Mouse (Mus musculus) layer of hippocampus, postnatal 36 days (tissue): ENCODE results near the gene Fbln5. TPM values are rescaled to one million over a fixed set of nuclear protein-coding genes. Genes with fewer than 3 reads are reported as not detected.

Experiments
- DNase-seq, 2 experiments: peaks; one replicate each; pipeline ENCODE4 v3.0.0; 2022
- total RNA-seq, 2 experiments: library from RNA; stranded (reverse); gene quantifications; 2 replicates each; pipeline ENCODE4 v1.2.3; 2021

Fbln5 gene
- total RNA-seq, 2 experiments from 2014 or later = 3.4 to 4.9 TPM

DNA sequence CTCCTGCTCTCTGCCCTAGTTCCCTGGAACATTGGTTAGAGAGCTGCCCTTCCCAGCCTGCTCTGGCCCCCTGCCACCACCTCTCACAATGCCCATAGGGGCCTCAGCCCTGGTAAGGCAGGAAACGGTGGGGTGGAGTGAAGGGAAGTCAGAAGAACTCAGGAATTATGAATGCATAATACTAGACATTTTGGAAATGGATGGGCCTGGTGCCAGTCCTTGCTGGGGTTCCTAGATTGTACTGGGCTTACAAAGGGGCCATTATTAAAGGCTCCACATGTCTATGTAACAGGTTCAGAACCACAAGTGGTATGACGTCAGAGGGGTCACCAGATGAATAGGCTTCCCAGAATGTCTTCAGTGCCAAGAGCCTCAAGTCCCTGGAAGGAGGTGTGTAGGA, 11.5 kb downstream of the Fbln5 start:
- DNase-seq = no peak

DNA sequence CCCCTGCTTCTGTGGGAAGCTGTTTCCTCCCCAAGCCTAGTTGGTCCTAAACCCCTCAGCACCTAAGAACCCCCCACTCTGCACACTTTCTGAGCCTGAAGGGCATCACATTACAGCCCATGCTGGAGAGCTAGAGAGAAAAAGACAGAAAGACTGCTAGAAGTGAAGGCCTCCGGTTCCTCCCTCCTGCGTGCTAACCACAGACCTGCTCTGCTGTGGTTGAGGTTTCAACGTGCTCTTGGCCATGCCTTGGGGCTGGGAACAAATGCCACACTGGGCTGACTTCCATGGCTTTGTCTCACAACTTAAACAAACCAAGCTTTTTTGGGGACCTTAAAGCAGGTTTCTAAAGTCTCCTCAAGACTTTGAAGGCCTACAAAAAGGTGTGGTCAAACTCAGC, 16.4 kb downstream of the Fbln5 start:
- DNase-seq = no peak

DNA sequence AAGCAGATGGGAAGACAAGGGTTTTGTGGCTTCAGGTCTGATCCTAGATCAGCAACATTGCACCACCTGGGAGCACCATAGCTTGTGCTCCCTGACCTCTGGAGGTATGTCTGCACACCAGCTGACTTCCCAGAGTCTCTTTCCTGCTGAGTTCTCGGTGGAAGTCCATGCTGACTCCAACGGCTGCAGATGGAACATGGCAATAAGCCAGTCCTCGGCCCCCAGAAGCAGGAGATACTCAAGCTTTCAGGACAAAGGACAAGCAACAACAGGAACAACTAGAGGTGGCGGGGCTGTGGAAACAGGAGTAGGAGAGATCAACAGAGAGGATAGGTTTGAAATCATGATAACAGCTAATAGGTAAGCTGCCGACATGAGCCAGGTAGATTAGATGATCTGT, 17.1 kb downstream of the Fbln5 start:
- no peak for DNase-seq

DNA sequence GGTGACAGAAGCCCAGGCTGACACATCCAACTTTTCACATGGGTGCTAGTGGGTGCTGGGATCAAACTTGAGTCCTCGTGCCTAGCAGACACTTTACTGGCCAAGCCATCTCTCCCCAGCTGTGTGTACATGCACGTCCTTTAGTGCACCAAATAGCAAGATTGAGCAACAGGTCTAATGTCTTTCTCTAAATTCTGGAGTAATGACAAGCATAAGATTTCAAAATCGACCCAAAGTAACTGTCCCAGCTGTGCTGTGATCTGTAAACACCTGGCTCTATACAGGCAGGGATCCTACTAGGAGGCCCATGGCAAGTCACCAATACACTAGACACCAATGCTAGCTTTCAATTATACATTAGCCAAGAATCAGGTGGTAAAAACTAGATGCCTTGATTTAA, 17.8 kb downstream of the Fbln5 start:
- no peak for DNase-seq

DNA sequence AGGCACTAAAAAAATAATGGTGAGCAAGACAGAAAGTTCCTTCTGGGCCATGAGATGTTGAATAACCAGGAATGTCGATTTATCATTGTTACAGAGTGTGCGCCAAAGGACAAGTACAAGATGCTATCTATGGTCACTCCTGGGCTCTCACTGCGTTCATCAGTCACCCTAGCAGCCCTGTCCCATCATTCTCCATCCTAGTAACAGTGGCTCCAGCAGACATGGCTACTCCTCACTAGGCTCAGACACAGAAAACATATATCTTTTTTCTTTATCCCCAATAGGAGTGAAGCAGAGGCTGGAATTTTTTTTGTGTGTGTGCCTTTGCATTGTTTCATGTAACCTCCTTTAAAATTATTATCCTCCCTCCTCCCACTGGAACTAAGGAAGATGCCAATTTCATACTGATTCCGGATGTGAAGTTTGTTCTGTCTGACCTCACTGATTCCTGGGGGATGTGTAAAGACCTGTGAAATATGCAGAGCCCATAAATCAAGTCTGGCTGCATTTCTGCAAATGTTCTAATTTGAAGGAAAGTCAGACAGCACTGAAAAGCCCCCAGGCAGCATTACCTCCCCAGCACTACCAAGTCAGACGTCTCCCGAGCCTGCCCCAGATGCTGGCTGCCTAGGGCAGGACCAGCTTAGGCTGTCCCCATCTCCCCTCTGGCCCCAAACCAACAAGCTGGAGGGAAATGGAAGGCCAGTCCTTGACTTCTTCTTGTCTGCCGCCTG, 20.5 kb downstream of the Fbln5 start:
- no peak for DNase-seq

DNA sequence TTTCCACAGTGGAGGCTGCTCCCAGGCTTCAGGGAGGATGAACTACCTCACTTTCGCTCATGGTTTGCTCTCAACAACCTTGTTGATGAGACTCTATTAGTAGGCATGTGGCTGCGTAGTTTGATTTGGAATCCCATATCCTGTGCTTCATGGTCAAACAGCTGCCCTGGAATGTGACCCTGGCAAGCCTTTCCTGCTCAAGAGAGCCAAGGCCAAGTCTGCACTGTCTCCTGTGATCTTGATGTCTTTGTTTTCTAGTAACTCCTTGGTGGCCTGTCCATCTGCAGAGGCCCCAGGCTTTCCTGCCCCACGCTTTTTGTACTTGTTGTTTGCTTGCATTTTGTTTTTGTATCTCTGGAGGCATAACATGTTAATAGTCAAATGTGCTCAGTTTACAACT, 24.4 kb downstream of the Fbln5 start:
- DNase-seq = no peak

DNA sequence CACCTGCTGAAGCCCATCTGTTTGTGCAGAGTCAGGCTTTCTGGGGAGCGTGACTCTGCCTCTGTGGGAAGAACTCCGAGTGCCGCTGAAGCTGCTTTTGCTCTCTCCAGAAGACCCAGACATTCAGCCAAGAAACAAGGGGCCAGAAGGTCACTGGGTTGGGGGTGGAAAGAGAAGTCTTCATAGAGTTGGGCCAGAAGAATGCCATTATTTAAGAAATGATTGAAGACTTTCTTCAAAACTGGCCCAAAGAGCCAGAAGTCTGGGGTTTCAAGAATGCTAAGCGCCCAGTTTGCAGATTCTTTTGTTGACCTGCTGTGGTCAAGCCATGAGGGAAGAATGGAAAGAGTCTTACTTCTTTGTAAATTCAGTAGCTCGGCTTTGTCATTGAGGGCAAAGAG, 25.6 kb downstream of the Fbln5 start:
- DNase-seq = no peak

DNA sequence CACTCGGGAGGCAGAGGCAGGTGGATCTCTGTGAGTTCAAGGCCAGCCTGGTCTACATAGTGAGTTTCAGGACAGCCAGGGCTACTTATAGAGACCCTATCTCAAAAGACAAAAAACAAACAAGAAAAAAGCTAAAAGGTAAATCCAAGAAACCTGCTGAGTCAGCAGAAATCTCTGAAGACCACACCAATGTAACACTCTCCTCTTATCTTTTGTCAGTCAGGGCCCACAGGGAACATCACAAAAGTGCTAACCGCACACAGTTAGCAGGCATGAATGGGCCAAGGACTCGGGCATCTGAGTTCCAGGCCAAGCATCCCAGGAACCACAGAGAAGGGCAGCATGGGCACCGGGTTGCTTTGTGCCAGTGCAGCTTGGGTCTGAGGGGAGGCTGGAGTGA, 26.2 kb downstream of the Fbln5 start:
- DNase-seq = no peak

DNA sequence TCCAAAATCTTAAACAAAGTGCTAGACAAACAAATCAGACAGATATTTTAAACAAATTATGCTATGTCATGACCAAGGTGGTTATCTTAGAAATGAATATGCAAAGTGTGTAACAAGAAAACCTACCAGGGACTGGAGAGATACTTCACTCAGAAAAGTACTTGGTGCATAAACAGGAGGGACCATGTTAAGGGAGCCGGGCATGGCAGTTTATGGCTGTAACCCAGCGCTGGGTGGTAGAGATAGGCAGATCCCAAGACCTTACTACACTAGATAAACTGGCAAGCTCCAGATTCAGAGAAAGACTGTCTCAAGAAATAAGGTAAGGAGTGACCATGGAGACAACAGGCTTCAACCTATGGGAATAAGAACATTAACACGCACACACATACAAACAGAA, 29.1 kb downstream of the Fbln5 start:
- DNase-seq = no peak

DNA sequence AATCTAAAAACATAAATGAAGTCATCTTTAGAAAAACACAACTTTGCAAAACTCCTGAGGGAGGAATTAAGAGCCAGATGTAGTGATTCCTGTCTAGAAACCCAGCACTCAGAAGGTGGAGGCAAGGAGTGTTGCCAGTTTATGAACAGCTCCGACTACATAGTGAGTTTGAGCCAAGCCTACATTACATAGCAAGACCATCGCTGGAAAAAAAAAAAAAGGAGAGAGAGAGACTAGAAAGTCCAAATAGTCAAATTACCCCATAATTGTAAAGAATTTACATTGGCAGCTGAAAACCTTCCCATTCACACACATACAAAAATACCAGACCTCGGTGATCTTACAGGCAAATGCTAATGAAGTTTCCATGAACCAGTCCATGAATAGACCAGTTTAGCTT, 29.6 kb downstream of the Fbln5 start:
- DNase-seq = no peak

DNA sequence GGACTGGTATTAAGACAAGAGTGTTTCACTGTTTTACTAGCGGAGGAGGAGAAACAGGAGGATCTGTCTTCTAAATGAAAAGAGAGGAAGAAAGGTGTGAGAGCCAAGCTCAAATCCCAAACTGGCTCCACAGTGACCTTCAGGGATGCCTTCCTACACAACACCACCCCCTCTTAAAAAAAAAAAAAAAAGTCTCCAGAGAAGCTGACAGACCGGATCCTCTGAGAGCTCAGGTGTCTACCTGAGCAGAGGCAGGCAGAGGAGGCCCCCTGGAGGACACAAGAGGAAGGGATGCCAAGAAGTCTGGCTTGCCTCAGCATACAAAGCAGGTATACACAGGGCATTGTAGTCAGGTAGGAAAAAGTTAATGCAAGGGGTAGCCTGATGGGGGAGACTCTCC, 36.1 kb downstream of the Fbln5 start:
- DNase-seq = no peak

DNA sequence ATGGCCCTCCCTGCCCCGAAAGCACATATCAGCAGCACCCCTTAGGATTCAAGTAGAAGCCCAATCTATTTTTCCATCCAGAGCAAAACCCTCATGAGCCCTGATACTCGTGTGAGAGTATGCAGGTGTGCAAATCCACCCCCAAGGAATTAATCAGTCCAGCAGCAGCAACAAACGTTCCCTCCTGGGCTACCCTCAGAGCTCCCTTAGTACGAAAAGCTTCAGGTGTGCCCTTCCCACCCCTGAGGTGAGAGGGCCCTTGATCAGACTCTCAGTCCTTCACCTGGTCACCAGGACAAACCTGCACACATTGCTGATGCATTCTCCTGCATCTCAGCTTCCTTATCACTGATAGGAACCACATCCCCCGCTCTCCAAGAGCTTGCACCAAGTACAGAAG, 37.9 kb downstream of the Fbln5 start:
- DNase-seq = no peak

DNA sequence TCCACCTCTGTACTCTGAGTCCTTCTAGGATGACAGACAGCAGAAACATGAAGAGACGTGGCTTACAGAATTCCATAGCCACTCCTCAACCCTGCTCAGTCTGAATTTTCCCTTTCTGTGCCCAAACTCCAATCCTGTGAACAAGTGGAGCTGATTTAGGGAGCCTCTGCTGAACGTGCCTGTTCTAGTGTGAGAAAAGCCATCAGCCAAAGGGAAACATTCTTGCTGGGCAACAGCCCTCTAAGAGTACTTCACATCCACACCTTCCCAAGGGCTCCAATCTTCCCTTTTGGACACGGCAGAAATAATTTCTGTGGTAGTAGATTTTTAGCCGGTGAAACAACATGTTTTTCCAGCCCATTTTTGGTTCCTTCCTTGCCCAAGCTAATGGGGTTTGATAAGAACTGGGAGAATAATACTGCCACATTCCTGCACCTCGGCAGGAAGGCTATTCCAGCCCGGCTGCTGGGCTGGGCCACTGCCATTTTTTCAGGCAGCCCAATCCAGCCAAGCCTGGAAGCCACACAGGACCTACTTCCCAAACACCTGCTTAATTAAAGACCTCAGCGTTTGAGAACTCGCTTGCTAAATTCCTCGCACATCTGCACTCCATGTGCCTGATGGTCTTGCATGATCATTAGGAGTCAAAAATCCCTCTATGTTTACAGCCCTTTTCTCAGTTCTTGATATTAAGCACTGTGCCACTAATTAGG, 41.1 kb downstream of the Fbln5 start:
- no peak for DNase-seq

DNA sequence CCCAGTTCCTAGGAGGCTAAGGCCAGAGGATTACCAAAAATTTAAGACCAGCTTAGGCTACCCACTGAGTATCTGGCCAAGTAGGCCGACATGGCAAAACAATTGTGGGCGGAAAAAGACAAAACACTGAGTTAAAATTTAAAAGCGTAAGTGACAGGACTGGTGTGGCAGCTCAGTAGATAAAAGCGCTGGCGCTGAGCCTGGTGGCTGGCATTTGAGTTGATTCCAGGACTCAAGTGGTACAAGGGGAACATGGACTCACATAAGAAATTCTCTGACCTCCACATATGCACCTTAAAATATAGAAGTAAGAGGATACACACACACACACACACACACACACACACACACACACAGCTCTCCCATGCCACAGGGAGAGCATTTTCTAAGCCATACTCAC, 42.5 kb downstream of the Fbln5 start:
- DNase-seq = no peak

DNA sequence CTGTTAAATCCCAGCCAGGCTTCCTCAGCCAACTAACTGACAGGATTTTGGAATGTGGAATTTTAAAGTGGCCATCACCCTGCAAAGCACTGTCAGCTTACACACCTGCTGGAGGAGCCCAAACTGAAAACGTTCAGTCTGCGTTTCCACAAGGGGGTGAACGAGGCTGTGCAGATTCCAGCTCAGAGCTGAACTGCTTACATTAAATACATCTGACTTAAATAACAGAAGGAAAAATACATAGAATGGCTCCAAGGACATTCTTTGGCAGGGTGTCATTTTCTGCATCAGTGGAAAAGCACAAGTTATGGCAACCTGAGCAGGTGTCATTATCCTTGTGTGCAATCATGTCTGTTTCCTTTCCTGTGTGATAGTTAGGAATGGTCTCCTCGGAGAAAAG, 44.7 kb downstream of the Fbln5 start:
- DNase-seq = no peak

DNA sequence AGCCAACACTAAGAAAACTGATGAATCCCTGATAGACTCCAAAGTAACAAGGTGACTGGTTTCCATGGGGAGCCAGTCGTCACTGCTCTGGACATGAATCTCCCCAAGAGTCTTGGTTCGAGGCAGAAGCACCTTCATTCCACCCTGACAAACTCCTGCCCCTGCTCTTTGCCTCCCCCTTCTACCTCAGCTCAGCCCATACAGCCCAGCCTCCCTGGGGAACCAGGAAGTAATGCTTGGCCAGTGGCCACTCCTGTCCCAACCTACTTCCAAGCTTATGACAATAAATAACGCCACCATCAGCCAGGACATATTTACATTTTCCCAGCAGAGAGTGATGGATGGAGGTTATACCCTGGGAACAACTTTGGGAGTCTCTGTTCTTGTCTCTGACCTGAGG, 45.9 kb downstream of the Fbln5 start:
- no peak for DNase-seq

DNA sequence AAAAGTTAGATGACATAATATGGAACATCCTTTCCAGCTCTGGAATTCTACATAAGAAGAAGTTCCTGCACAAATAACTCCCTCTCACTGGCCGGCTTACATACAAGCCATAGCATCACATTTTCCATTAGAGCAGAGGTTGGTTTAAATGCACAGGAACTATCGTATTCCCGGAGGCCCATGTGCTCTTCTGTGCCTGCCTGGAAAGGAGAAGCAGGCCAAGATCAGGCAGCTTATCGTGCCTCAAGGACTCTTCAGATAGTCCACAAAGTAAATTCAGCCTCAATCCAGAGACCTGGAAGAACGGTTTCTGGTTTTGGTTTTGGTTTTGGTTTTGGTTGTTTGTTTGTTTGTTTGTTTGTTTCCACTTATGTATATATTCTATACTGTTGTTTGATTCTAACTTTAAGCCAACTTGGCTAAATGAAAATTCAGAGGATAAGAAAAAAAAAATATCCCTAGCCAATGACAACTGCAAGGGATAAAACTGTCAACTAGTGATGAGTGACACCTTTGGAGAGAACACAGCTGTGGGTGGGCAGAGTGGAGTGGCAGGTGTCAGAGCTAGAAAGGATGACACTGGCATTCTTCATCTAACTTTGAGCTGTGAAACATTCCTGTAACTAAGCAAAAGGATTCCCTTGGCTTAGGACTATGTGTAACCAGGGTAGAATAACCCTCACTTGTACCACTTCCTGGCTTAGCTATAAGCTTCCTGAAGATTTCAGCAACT, 48.4 kb downstream of the Fbln5 start:
- DNase-seq = no peak

DNA sequence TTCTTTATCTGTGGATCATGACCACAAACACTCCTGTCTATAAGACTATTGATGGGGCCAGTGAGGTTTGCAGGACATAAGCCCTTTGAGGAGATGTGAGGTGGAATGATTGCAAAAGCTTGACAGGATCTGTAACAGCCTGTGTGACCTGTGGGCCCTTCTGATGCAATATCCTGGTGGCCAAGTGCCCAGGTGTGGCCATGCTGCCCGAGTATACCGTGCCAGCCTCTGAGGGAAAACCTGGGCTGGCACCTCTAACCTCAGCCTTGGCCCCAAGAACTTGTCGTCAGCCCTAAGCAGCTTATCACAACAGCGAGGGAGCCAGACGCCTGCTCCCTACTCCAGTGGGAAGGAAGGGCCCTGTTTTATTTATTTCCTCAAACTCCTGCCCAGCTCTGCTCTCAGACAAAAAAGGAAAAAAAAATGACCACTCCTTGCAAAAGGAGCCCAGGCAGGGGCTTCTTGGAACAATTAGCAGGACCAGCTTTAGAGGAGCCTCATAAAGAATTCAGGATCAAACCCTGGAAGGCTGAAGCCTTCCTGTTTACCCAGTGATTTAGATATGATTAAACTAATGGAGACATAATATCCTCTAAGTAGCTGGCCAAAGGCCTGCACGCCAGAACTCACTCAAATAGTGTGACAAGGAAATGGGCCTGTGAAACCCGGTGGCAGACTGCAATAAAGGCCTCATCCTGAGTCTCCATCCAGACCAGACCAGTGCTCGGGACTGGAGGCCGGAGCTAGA, 51.4 kb downstream of the Fbln5 start:
- no peak for DNase-seq

DNA sequence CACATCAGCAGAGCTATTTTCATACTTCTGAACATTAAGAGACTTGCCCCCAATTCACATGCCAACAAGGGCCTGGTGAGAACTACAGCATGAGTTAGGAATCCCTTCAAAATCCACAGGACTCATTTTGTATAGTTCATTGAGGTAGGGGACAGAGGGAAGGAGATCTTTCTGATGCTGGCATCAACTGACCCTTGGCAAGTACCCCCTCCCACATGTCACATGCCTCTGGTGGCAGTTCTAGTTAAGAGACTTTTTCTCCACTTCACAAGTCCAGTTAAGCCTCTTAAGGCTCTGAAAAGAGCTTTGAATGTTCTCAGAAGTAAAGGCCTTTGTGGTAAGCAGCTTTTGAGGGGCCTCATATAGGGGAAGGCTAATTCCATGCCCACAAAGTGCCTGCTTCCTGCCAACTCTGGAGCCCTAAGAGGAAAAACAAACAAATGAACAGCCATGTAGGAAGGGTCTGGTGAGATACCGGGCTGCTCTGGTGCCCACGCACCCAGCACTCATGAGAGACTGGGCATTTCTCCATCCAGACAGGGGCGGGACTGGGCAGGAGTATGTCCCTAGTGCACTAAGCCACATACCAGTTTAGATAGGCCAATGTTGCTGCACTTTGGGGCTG, 52.5 kb downstream of the Fbln5 start:
- no peak for DNase-seq

DNA sequence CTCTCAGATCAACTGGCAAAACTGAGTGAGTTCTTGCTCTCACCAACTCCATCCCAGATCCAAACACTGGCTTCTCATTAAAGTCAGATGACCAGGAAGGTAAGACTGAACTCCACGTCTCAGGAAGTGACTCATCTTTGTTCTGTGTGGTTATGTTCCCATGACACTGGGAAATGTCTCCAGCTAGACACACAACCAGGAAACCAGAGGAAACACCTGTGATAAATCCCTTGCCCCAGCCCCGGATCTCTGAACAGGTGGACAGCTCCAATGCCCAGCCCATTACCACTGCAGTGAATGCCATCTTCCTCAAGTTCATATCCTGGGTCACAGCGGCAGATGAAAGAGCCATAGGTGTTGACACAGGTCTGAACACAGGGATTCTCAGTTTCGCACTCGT, 54.0 kb downstream of the Fbln5 start:
- DNase-seq = no peak

DNA sequence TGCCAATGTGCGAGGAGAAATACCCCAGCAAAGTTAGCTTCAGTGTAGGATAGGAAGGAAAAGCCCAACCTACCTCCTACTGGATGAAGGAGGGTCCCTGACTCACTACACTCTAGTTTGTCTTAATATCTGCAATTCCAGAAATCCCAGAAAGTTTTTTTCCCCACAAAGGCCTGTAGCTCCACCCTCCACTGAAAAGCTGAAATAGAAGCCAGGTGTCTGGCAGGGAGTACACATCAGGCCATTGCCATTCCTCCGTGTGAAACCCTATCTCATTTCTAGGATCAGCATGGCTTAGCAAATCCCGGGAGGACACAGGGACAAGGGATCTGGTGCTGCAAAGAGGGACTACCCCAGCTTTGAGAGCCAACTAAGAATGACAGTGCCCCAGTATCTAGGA, 55.8 kb downstream of the Fbln5 start:
- DNase-seq = no peak

DNA sequence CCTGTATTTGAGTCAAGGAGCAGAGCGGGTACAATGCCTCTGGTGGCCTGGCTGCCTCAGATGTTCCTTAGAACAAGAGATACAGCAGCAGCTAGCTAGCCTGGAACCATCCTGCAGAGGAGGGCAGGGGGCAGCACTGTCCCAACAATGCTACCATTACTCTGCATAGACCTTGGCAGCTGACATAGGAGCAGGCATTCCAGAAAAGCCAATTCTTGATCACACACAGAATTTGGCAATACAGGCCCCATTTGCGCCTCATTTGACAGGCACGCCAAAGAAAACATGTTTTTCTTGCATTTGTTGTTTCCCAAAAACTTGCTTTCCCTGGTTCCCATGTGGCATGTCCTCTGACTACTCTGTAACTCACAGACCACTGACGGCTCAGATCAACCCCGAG, 56.8 kb downstream of the Fbln5 start:
- DNase-seq = no peak
